Mouse (Mus musculus) cerebellum, postnatal 36 days (tissue): ENCODE measurements around the gene Afg1l.

Experiments used
- DNase-seq, 2 experiments: peaks; one replicate each; pipeline ENCODE4 v3.0.0; 2021 to 2022; ENCODE audit warnings: mixed read lengths in 2 of 2

The Afg1l gene

GRCm38 (mm10) chr10:42476774-42477475 is 1.4 kb downstream of the Afg1l start:
- DNase-seq: no peak

GRCm38 (mm10) chr10:42474946-42475514 is 3.3 kb downstream of the Afg1l start:
- no peak for DNase-seq

GRCm38 (mm10) chr10:42464805-42465204 is 13.6 kb downstream of the Afg1l start:
- DNase-seq: no peak

GRCm38 (mm10) chr10:42464224-42464623 is 14.1 kb downstream of the Afg1l start:
- no peak for DNase-seq

GRCm38 (mm10) chr10:42457557-42458191 is 20.7 kb downstream of the Afg1l start:
- DNase-seq: no peak

GRCm38 (mm10) chr10:42455981-42456380 is 22.4 kb downstream of the Afg1l start:
- DNase-seq: no peak

GRCm38 (mm10) chr10:42454690-42455089 is 23.7 kb downstream of the Afg1l start:
- DNase-seq: no peak

- DNase-seq: no peak
These were observed 24.1 kb downstream of the Afg1l start for GRCm38 (mm10) chr10:42454266-42454665.

- DNase-seq: no peak
These were observed 28.7 kb downstream of the Afg1l start for GRCm38 (mm10) chr10:42449672-42450071.

- no peak for DNase-seq
These were observed 30.0 kb downstream of the Afg1l start for GRCm38 (mm10) chr10:42448371-42448770.

- no peak for DNase-seq
These were observed 32.2 kb downstream of the Afg1l start for GRCm38 (mm10) chr10:42446145-42446544.

- DNase-seq: no peak
These were observed 41.2 kb downstream of the Afg1l start for GRCm38 (mm10) chr10:42436842-42437805.

- no peak for DNase-seq
These were observed 60.7 kb downstream of the Afg1l start for GRCm38 (mm10) chr10:42417530-42418174.

- DNase-seq: no peak
These were observed 62.4 kb downstream of the Afg1l start for GRCm38 (mm10) chr10:42415821-42416470.

- peak; percentile 13 to 16 for DNase-seq
These were observed 67.4 kb downstream of the Afg1l start for GRCm38 (mm10) chr10:42410748-42411537.

- DNase-seq: no peak
These were observed 87.9 kb downstream of the Afg1l start for GRCm38 (mm10) chr10:42390436-42390835.

- DNase-seq: no peak
These were observed 90.2 kb downstream of the Afg1l start for GRCm38 (mm10) chr10:42388181-42388580.

GRCm38 (mm10) chr10:42384946-42385644 is 93.3 kb downstream of the Afg1l start:
- no peak for DNase-seq

- no peak for DNase-seq
These were observed 94.7 kb downstream of the Afg1l start for GRCm38 (mm10) chr10:42383708-42384107.

GRCm38 (mm10) chr10:42364216-42364615 is 114.1 kb downstream of the Afg1l start:
- DNase-seq: no peak
